Mouse (Mus musculus) gastrocnemius, adult 2 months (tissue): Measurements from ENCODE around the gene Nkx2-5. TPM values are rescaled to one million over a fixed set of nuclear protein-coding genes. Genes with fewer than 3 reads are reported as not detected.
A peak's percentile ranks its signal among the peaks of the same experiment; 100 is the strongest.

Experiments used
- DNase-seq: peaks from one replicate; pipeline ENCODE4 v3.0.0; 2022
- H3K27ac ChIP-seq: fragments of 200-600 bp; 2 replicates; pipeline ENCODE4 v1.8.1; 2022; ENCODE audit warnings: mild to moderate bottlenecking
- H3K4me3 ChIP-seq: fragments of 200-600 bp; 2 replicates; pipeline ENCODE4 v1.8.1; 2022; ENCODE audit warnings: mild to moderate bottlenecking, moderate library complexity
- CTCF ChIP-seq: fragments of 200-600 bp; IDR thresholded peaks from 2 replicates; pipeline ENCODE4 v1.8.1; 2022; ENCODE audit warnings: antibody characterized with exemption, mild to moderate bottlenecking, moderate library complexity
- intact Hi-C: fragments of 180-260 bp; cut with DNase I; formaldehyde crosslinking; loops from one replicate; pipeline ENCODE4 v1.15.1; 2025
- total RNA-seq, 2 experiments: library from RNA; stranded (reverse); gene quantifications; 2 replicates each; pipeline ENCODE4 v1.2.3; 2021

Nkx2-5 gene
- total RNA-seq, 2 experiments from 2014 or later, result not detected

GRCm38 (mm10) chr17:26848236-26848635 is 3.4 kb upstream of the Nkx2-5 start:
- intact Hi-C loops, result no loop called here
- H3K4me3 ChIP-seq, result no peak overlapping the region
- no peak for TF ChIP-seq CTCF
- DNase-seq, result no peak
- no peak overlapping the region for H3K27ac ChIP-seq

GRCm38 (mm10) chr17:26847801-26848200 is 3.0 kb upstream of the Nkx2-5 start:
- intact Hi-C loops, result no loop called here
- Histone ChIP-seq H3K27ac (no peak overlapping the region), H3K4me3 (no peak overlapping the region)
- no peak for DNase-seq
- TF ChIP-seq CTCF, result no peak

DNA sequence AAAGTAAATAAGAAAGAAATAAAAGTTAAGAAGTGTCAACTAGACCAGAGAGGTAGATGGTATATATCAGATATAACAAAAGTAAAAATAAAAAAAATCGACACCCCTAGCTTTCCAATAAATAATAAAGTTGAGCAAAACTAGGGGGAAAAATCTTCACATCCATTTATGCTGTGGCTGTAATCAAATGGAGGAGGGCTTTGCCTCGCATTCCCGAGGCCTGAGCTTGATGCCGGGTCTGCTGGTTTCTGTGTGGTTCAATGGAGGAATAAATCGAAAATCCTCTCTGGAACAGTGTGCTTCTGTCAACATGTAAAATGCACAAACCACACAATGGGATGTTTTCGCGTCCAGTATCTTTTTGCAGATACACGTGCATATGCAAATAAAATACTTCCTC is 1.6 kb upstream of the Nkx2-5 start:
- no peak for DNase-seq
- TF ChIP-seq CTCF, result no peak
- intact Hi-C loops, result no loop called here
- Histone ChIP-seq H3K4me3 (no peak overlapping the region), H3K27ac (no peak overlapping the region)

DNA sequence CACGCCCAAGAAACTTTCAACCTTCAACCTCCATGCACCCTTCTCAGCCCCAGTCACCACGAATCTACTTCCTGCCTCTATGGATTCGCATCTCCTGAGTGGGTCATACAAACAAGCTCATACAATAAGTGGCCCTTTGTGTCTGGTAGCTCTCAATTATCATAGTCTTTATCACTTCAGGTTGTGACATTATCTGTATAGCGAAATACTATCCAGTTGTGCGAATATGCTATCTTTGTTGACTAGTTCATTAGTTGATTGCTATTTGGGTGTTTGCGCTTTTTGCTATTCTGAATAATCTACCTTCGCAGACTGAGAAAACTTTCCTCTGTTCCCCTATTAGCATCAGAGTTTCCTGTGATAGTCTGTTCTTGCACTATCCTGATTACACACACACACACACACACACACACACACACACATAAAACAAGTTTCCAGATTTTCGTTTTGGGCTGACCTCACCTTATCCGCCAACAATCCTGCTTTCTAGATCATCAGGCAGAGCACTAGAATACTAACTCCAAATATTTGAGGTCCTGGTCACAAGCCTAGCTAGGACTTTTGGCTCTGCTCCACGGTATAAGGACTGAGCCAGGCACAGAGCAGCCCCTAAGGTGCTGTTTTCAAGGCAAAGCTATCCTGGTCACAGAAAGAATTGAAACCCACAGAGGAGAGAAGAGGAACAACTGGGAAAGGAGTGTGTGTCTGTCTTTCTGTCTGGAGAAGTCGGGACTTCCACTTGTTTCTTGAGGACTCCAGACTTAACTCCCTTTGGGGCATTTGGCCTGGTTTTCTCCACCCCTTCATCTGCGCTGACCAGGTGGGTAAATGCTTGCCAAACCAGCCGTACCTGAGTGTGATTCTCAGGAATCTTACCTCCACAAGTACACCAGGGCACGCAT is 591 bp upstream of the Nkx2-5 start:
- Histone ChIP-seq H3K4me3 (no peak overlapping the region), H3K27ac (no peak overlapping the region)

DNA sequence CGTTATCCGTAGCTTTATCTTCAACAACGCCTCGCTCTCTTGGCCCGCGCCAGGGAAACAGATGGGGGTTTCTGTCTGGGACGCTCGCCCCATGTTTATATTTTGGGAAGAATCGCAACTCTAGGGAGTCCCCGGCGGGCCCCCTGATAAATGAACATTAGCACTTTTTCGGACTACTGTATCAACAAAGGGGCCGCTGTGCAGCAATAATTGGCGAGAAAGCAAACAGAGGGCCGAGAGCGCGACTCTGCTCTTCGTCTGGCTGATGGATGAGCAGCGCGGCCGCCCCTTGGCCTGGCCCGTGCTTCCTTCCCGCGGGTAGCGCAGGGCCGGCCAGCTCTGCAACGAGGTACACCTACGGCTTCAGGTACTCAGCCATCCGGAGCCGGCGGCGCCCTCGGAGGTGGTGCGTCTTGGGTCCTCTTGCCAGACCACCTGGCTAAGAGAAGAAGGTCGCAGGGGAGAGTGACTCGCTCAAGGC is 398 bp downstream of the Nkx2-5 start:
- H3K4me3 ChIP-seq, result no peak overlapping the region
- no peak overlapping the region for H3K27ac ChIP-seq
- intact Hi-C loops, result no loop called here
- no peak for DNase-seq
- no peak for TF ChIP-seq CTCF

More for the DNA sequence above, 591 bp upstream of the Nkx2-5 start:
- intact Hi-C loops, result no loop called here
- no peak for DNase-seq
- TF ChIP-seq CTCF, result no peak

DNA sequence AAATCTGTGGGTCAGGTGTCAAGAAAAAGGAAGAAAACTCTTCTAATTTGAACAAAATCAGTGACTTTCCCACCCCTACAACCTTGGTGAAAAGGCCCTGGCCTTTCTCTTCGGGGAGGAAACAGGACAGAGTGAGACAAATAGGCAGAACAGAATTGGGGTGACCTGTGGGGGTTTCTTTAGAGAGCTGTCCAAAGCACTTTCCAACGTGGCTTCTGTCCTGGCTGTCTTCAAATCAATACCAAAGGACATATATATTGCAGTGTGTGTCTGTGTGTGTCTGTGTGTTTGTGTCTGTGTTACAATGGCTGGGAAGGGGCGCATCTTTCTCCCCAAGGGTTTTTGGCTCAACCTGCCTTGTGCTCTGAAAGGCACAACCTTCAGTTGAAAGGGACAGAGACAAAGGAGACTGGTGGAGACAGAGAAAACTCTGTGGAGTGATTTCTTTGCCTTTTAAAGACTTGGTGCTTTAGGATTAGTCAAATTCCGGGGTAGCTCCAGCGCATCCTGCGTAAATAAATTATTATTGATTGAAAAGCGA is 1.0 kb downstream of the Nkx2-5 start:
- TF ChIP-seq CTCF, result no peak
- Histone ChIP-seq H3K27ac (no peak overlapping the region), H3K4me3 (no peak overlapping the region)
- intact Hi-C loops, result no loop called here
- no peak for DNase-seq

DNA sequence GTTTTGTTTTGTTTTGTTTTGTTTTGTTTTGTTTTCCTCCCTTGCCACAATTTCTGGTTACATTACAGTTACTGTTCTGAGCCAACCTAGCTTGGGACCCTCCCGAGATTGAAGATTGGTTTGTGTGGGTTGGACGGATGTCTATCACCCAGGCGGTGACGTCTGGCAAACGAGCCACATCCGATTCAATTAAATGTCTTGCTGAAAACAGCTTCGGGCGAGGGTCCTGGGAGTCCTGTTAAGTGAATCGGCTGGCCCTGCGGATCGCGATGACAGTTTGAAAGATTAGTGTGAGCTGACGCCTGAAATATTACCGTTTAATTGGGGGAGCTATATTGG is 1.6 kb downstream of the Nkx2-5 start:
- DNase-seq, result no peak
- intact Hi-C loops, result no loop called here
- Histone ChIP-seq H3K27ac (no peak overlapping the region), H3K4me3 (no peak overlapping the region)
- TF ChIP-seq CTCF, result no peak

DNA sequence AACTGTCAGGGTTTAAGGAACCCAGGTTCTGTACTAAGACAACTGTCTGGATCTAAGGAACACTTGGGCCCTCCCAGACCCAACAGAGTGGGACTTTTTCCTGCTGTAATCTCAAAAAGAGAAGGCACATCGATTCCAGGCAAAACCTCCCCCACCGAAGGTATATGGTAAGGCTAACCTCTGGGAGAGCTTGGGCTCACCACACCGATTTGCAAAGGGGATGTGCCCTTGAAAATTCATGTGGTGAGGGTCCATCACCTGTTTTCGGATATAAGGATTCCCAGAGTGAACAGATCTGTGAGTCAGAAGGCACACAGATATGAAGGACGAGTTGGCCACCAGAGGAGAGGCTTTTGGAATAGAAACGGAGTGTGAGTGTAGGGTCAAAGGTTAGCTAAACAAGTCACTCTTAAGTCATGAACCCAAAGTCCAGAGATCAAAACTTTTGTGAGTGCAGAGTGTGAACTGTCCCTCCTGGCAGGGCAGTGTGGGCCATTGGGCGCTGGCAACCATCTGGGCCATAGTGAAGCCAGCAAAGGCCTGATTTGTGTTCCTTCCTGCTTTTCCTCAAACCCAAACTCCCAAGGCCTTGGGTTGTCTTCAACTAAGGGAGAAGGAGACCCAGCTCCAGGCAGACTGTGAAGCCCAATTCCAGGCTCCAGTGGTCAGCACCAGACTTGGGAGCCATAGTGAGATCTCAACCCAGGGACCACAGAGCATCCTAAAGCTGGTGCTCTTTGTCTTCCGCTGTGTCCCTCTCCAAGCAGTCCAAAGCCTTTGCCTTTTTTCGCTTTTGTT is 2.2 kb downstream of the Nkx2-5 start:
- intact Hi-C loops, result no loop called here
- no peak for DNase-seq
- no peak overlapping the region for H3K27ac ChIP-seq
- H3K4me3 ChIP-seq, result no peak overlapping the region
- TF ChIP-seq CTCF, result no peak

DNA sequence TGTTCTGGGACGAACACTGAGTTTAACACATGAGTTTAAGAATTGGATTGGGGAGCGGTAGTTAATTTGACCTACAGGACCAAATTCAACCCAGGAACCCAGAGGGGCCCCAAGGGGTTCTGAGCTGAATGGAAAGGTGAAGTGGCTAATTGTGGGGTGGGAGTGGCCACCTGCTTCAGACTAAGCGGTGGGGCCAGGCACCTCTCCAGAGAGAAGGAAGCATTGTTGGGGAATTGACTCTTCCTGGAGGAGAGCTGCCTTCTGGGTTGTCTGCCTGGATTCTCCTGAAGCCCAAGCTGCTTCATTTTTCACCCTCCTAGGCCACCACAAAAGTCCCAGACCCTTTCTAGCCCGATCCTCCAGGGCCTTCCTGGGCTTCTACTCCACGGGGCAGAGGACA is 2.8 kb downstream of the Nkx2-5 start:
- no peak for DNase-seq
- H3K4me3 ChIP-seq, result no peak overlapping the region
- intact Hi-C loops, result no loop called here
- H3K27ac ChIP-seq, result no peak overlapping the region
- TF ChIP-seq CTCF, result no peak

- no peak overlapping the region for H3K4me3 ChIP-seq
- no peak overlapping the region for H3K27ac ChIP-seq
- intact Hi-C loops, result no loop called here
- DNase-seq, result no peak
- TF ChIP-seq CTCF, result no peak
Observed at GRCm38 (mm10) chr17:26840922-26841731, 3.7 kb downstream of the Nkx2-5 start.

DNA sequence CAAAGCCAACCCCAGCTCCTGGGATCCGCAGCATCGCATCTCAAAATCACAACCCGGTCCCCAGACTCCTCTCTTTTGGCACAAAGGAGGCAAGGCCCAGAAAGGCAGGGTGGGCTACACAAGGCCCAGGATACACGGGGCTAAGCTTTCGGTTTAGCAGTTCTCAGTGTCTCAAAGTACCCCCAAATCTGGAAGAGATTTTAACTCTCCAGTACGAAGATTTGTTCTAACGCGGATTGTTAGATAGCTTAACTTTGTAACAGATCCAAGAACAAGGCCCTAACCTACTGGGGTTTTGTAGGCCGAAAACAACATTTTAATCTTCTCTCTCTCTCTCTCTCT is 4.4 kb downstream of the Nkx2-5 start:
- intact Hi-C loops, result no loop called here
- DNase-seq, result no peak
- Histone ChIP-seq H3K4me3 (no peak overlapping the region), H3K27ac (no peak overlapping the region)
- TF ChIP-seq CTCF, result no peak

DNA sequence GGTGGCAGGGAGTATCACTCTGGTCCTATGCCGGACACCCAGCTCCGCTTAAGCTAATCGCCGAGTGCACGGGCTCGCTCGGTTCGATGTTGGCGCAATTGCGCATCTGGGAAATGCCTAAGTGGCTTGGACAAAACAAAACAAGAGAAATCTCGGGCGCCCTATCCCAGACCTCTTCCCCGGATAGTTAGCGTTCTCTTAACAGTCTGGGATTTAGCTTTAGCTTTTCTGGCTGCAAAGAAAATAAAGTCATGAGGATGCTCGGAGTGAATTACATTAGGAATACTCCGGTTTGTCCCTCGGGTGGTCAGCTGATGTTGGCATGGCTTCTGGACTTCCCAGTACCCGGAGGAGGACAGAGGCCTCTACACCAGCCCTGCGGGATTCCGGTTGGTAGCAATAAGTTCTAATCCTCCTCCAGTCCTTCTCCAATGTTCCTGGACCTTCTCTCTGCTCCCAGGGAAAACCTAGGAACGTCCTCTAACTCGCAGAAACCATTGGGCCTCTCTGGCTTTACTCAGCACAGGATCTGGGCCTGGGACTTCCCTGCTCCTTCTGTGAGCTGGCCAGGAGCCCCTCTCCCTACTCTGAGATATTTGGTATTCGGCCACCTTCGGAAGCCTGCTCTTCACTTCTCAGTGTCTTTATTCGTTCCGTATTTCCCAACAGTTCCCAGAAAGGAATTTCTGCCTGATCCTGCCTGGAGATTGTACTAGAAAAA is 4.9 kb downstream of the Nkx2-5 start:
- DNase-seq, result no peak
- peak overlapping the region; percentile 35 for H3K4me3 ChIP-seq
- intact Hi-C loops, result no loop called here
- no peak overlapping the region for H3K27ac ChIP-seq
- TF ChIP-seq CTCF, result no peak
